Mouse (Mus musculus): ENCODE measurements at regions not wholly inside any gene's neighbourhood (a gene's known extent, or its start where the extent isn't known, plus 50 kb on each side); places are given as distances from the start of the nearest gene placed in this dataset.
A peak's percentile ranks its signal among the peaks of the same experiment; 100 is the strongest.

- DNase-seq: no peak
- intact Hi-C loops (cut with DNase I): no loop called here
These were observed 309.6 kb upstream of the Thbs1 start for GRCm38 (mm10) chr2:117801946-117802600.

- intact Hi-C loops (cut with DNase I): no loop called here
- DNase-seq: no peak
These were observed 309.0 kb upstream of the Thbs1 start for GRCm38 (mm10) chr2:117802686-117803085.

DNA sequence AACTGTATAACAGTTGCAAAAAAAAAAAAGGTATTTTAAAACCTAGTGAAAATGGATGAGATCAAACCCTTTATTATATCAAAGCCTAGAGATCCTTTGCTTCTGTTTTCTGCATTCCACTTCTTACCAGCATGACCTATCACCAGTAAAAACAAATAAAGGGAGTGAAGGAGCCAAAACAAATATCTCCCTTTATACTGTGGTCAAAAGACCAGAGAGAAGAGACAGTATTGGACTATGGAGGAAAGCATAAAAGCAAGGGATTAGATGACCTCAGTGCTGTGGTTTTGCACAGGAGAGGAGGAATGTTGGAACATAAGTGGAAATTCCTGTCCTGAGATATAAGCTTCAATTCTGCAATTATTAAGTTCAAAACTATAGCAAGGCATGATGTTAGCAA, 307.0 kb upstream of the Thbs1 start:
- intact Hi-C loops (cut with DNase I): no loop called here
- DNase-seq: no peak

GRCm38 (mm10) chr2:117807121-117807520, 304.6 kb upstream of the Thbs1 start:
- intact Hi-C loops (cut with DNase I): no loop called here
- no peak for DNase-seq

- no peak for DNase-seq
- intact Hi-C loops (cut with DNase I): no loop called here
These were observed 300.2 kb upstream of the Thbs1 start for GRCm38 (mm10) chr2:117811506-117811905.

DNA sequence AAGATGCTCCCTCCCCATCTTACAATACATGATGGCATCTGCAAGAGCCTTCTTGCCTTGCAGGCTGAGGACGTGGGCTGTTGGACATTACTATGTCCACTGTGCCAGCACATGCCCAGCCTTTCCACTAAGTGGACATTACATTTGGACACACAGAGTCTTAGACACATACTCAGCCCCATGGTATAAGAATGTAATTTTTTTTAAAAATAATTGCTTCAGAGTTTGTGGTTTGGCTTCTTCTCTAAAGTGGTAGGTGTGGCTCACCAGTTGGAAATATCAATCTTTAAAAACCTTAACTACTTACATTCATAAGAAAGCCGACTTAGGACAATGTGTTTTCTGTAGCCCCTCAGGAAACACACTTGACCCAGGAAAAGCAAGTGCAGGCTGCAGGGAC, 299.7 kb upstream of the Thbs1 start:
- no peak for DNase-seq
- intact Hi-C loops (cut with DNase I): no loop called here

DNA sequence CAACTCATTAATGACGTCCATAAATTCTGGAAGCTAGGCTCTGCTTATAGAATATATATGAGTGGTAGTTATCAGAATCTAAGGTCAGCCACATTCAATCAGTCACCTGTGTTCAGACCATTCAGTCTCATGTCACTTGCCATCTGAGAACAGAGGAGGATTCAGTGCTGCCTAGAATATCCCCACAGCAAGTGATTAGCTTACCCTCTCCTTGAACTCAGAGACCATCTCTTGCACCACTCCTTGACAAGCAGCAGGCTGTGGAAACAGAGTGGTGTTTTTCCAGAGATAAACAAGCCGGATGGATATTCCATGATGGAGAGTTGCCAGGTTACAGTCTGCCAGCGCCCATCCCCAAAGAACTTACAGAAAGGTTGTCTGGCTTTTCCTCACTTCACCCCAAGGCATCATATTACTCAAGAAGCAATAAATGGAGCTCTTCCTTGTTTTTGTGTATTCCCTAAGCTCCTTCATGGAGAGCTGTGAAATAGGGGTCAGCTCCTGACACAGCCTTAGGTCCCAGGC, 291.9 kb upstream of the Thbs1 start:
- DNase-seq: no peak
- intact Hi-C loops (cut with DNase I): no loop called here

DNA sequence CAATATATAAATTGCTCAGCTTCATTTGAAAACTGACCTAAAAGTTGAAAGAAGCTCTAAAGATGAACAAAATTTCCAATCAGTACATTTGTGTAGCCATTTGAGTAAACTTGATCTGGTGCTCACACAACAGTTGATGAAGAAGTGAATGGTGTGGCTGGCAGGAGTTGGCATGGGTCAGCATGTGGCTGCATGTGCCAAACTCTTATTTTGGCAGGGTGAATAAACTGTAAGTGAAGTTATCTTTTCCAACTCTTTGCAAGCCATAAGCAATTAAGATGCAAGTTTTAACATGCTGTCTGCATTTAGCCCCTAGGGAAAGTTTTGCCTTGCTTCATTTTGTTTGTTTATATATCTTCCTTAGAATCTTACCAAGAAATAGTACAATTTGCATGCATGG, 291.0 kb upstream of the Thbs1 start:
- DNase-seq: no peak
- intact Hi-C loops (cut with DNase I): no loop called here

DNA sequence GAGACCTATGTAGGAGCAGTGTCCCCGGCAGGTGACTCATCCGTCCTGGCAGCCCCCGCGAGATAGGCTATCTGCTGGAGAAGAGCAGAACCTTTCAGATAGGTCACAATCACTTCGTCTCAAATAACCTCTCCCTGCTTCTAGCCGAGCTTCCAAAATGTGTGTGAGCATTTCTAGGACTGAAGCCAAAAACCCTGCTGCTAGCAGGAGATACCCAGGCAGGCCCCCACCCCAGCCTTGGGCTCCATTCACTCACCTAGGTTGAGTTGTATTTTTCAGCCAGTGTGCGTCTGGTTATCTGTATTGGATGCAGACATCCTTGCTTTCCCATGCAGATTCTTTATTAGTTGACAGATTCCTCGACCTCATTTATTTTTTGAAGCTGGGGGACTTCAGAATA, 286.6 kb upstream of the Thbs1 start:
- intact Hi-C loops (cut with DNase I): no loop called here
- DNase-seq: no peak

DNA sequence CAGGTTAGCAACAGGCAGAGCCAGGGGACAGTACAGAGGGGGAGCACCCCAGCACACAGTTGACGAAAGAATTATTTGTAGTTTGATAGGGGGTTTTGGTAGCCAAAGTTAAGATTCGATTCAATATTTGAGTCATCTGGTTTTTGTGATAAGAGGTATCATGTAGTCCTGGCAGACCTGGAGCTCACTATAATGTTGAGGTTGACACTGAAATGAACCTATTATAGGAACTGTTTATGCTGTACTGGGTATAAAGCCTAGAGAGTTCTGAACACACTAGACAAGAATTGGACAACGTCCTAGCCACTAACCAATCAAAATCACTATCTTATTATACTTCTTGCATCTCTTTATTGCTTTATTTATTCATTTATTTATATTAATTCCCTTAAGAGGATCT, 284.4 kb upstream of the Thbs1 start:
- intact Hi-C loops (cut with DNase I): no loop called here
- DNase-seq: no peak

DNA sequence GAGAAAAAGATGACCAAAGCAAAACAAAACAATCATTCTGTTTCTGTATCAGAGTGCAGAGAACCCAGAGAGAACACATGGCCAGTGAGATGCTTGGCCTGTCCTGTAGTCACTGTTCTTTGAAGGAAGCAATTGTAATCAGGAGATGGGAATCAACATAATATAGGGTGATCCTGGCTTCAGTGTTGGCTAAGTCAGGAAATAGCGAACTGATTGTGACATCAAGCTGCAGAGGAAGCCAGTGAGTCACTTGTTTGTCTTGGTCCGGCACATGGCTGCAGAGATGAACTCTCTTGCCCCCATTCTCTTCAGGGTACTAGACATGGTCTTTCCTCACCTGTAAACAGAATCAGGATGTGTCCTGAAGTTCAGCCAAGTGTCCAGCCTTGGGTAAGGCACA, 273.3 kb upstream of the Thbs1 start:
- intact Hi-C loops (cut with DNase I): no loop called here
- no peak for DNase-seq

DNA sequence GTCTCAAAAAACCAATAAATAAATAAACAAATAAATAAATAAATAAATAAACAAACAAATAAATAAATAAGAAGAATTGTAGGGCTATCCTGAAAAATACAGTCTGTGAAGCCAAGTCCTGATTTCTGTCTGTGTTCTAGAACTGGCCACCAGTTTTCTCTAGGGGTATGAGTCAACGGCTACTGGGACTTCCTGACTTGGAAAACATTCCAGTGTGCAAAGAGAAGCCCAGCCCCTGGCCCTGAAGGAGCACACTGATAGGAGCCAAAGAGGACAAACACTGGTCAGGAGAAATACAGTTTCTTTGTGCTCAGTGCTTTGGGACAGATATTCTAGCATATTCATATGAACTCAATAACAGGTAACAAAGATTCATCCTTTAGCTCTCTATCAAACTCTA, 271.3 kb upstream of the Thbs1 start:
- intact Hi-C loops (cut with DNase I): no loop called here
- DNase-seq: peak; percentile 41 to 49

DNA sequence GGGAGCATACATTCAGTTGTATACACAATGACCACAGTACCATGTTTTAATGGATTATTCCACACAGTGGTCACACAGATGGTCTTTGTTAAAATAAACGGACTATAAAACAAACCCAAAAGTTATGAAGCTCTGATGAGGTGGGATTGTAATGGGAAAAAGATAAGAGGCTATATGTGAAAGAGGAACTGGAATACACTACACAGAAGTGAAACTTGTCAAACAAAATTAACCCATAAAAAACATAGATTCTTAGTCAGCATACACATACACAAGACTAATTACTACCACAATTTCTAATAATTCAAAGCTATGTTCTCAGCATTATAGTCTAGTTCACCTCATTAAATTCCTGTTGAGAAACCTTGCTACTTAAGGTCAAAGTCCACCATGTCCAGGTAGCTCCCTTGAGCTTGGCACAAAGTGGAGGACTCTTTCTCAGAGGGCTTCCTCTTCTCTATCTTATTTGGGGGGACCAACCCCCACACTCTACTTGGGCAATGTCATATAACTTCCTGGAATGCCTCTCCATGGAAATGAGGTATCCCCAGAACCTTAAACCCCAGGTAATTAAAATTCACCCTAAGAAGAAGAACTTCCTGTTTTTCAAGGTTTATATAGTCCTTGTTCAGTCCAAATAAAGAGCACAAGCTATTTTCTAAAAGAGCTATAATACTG, 269.2 kb upstream of the Thbs1 start:
- intact Hi-C loops (cut with DNase I): no loop called here
- no peak for DNase-seq

GRCm38 (mm10) chr2:117852442-117852841, 259.2 kb upstream of the Thbs1 start:
- no peak for DNase-seq
- intact Hi-C loops (cut with DNase I): no loop called here

- intact Hi-C loops (cut with DNase I): no loop called here
- no peak for DNase-seq
These were observed 249.4 kb upstream of the Thbs1 start for GRCm38 (mm10) chr2:117862301-117862700.

DNA sequence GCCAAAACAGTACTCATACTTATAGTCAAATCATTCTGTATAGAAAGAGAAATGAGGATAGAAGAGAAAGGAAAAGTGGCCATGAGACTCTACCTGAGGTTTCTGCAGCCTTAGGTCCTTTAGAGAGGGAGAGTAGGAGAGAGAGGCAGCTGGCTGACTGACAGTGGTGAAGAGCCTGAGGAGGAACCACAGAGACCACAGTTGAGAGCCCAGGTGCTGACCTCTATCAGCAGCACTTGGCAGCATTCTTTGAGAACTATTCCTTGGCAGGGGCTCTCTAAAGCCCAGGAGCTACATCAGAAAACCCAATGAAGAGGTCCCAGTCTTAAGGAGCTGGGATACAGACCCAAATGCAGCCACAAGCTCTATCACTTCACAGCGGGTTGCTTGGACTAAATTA, 246.6 kb upstream of the Thbs1 start:
- DNase-seq: no peak

DNA sequence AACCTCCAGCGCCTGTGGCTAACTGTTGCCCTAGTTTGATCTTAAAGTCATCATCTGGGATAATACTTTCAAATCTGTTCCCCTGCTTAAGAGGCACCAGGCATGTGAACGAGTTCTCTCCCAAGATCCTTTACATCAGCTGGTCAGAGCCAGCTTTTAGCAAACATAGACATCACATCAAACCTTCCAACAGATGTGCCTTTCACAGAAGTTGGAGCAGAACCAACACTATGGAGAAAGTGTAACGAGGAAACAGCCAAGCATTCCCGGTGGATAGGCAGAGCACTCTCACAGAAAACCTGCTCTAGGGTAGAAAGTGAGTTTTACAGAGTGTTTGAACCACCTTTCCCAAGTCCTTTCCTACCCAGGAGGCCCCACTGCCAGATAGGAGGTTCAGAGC, 244.7 kb upstream of the Thbs1 start:
- intact Hi-C loops (cut with DNase I): no loop called here
- no peak for DNase-seq

More for the DNA sequence above, 246.6 kb upstream of the Thbs1 start:
- intact Hi-C loops (cut with DNase I): no loop called here

DNA sequence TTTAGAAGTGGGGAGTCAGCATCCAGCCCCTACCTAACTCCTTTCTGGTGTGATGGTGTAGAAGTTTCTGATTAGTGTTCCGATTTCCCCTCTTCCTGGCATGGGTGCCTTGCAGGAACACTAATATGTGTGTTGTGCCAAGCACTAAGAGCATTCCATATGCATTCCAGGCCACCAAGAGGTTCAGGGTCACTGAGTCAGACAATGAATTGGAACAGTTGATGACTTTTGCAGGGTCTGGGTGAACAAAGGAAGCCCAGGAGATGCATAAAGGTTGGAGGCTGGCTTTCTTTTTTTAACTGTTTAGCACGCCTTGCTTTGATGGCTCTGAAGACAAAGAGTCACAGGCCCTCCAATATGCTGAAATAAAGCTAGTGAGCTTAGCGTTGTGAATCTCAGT, 244.3 kb upstream of the Thbs1 start:
- DNase-seq: no peak
- intact Hi-C loops (cut with DNase I): no loop called here

DNA sequence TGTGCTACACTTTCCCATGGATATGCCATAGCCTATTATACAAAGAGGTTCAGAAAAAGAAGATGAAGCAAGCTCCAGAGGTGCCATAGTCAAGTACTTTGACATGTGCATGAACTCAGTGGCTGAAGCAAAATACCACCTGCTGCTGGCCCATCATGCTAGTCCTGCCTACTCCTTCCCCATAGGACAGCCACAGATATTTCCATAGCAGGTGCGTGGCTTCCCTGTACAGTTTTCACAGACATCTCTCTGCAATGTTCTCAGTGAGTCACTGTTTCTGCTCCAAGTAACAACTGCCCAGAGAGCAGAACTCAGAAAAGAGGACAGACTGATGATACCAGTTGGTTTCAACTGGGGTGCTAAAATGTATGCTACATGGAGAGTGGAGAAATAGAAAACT, 242.8 kb upstream of the Thbs1 start:
- no peak for DNase-seq
- intact Hi-C loops (cut with DNase I): no loop called here

DNA sequence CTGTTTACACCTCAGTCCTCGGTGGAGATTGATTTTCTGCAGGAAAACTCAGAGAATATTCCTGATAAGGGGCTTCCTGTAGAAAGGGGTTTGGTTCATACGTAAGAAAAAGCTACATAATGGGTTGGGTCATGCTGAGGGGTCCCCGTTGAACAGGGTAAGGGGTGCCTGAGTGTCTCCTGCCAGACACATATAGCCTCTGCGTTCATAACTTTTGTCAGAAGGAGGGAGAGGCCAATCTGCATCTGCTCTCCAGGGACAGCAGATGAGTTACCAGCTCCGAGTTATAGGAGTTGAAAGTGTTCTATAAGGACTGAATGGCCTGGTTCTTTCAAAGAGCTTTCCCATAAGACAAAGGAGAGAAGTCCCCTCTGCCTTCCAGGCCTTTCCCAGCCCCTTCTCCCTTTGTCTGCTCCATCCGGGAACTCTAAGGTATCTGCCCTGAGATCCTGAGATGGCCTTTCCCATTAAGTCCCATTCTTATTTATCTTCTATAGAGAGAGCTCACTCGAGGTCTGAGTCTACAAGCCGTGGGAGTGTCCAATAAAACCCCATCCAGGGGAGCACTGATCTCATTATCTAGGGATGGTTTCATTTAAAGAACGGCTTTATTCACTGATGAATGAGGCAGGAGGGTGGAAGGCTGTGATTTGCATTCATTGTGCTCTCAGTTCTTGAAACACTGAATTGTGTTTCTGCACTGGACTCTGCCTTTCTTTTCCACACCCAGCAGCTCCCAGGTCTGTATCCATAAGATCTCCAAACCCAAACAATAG, 240.0 kb upstream of the Thbs1 start:
- no peak for DNase-seq
- intact Hi-C loops (cut with DNase I): no loop called here

GRCm38 (mm10) chr2:117877816-117878215, 233.9 kb upstream of the Thbs1 start:
- intact Hi-C loops (cut with DNase I): no loop called here

GRCm38 (mm10) chr2:117882136-117882535, 229.5 kb upstream of the Thbs1 start:
- intact Hi-C loops (cut with DNase I): no loop called here
- no peak for DNase-seq

More at GRCm38 (mm10) chr2:117877816-117878215, 233.9 kb upstream of the Thbs1 start:
- DNase-seq: no peak

All from gastrocnemius, postnatal 36 days (tissue).